Mouse (Mus musculus) liver, embryonic 14.5 days (tissue): ENCODE measurements at regions not wholly inside any gene's neighbourhood (a gene's known extent, or its start where the extent isn't known, plus 50 kb on each side); places are given as distances from the start of the nearest gene placed in this dataset.
A peak's percentile ranks its signal among the peaks of the same experiment; 100 is the strongest.

Experiments
- ATAC-seq: fragments of 200-750 bp; cut with Nextera tagmentation; 2 replicates; pipeline ENCODE4 v1.8.0; 2017; ENCODE audit warnings: moderate number of reproducible peaks, mild to moderate bottlenecking, moderate library complexity; ENCODE audit not compliant: insufficient read depth
- DNase-seq, 3 experiments: peaks; one replicate each; pipeline ENCODE4 v3.0.0-alpha.2; 2012 to 2013; ENCODE audit warnings: low read depth in 3 of 3, low spot score in 3 of 3
- H3K27ac ChIP-seq: fragments of 300-500 bp; sonication (generic); 2 replicates; pipeline ENCODE4 v1.5.1; 2014; ENCODE audit warnings: moderate library complexity, mild to moderate bottlenecking, control low read depth, inconsistent platforms
- H3K27me3 ChIP-seq: fragments of 300-500 bp; sonication (generic); 2 replicates; pipeline ENCODE4 v1.6.1; 2014; ENCODE audit warnings: mild to moderate bottlenecking, low read length, moderate library complexity; ENCODE audit not compliant: control insufficient read depth, insufficient read depth
- H3K36me3 ChIP-seq: fragments of 300-500 bp; sonication (generic); replicated peaks from 2 replicates; pipeline ENCODE4 v1.6.1; 2014; ENCODE audit warnings: low read depth; ENCODE audit not compliant: control insufficient read depth, insufficient read depth
- H3K4me1 ChIP-seq, 2 experiments: fragments of 200-500 bp in 1 of 2; fragments of 300-500 bp in 1 of 2; sonication (generic) in 1 of 2; replicated peaks; 2 replicates each; pipeline ENCODE4 v1.6.1; 2012 to 2014; ENCODE audit warnings: antibody characterized with exemption in 1 of 2, inconsistent platforms in 1 of 2, low read length in 1 of 2; ENCODE audit not compliant: control insufficient read depth in 2 of 2, insufficient read depth in 2 of 2
- H3K4me2 ChIP-seq: fragments of 300-500 bp; sonication (generic); 2 replicates; pipeline ENCODE4 v1.6.1; 2014; ENCODE audit warnings: low read depth, mild to moderate bottlenecking, control low read depth, moderate library complexity
- H3K4me3 ChIP-seq, 2 experiments: fragments of 200-500 bp in 1 of 2; fragments of 300-500 bp in 1 of 2; sonication (generic) in 1 of 2; 2 replicates each; pipeline ENCODE4 v1.5.1; 2012 to 2014; ENCODE audit warnings: low read depth in 2 of 2, low read length in 2 of 2, mild to moderate bottlenecking in 2 of 2, control low read depth in 1 of 2, inconsistent platforms in 1 of 2, moderate library complexity in 1 of 2; ENCODE audit not compliant: insufficient read depth in 1 of 2
- H3K9ac ChIP-seq: fragments of 300-500 bp; sonication (generic); replicated peaks from 2 replicates; pipeline ENCODE4 v1.6.1; 2014; ENCODE audit warnings: mild to moderate bottlenecking, control low read depth, moderate library complexity
- H3K9me3 ChIP-seq: fragments of 300-500 bp; sonication (generic); 2 replicates; pipeline ENCODE4 v1.6.1; 2016; ENCODE audit warnings: low read length, mixed read lengths; ENCODE audit not compliant: control insufficient read depth
- CTCF ChIP-seq: IDR thresholded peaks from 2 replicates; pipeline ENCODE4 v1.5.1; 2016; ENCODE audit warnings: antibody characterized with exemption, low read depth, control low read depth
- EP300 ChIP-seq: IDR thresholded peaks from 2 replicates; pipeline ENCODE4 v1.6.1; 2016; ENCODE audit warnings: antibody characterized with exemption, low read depth
- WGBS: fragments of 180-500 bp; shearing (Covaris S2); extraction: QIAGEN DNeasy Blood & Tissue Kit; methylation state at CpG from one replicate; pipeline ENCODE4 v1.1.7; 2014; ENCODE audit not compliant: insufficient replicate concordance; 5-methylcytosine and 5-hydroxymethylcytosine counted together

- ATAC-seq, result no peak
- H3K27me3 ChIP-seq, result no peaks in the 10 kb centered on the region
- TF ChIP-seq CTCF, result no peak
- no peak for TF ChIP-seq EP300
- no peaks in the 10 kb centered on the region for H3K9me3 ChIP-seq
- H3K4me3 ChIP-seq, result no peak overlapping the region
- peak in 1 of 3 experiments; percentile 9 for DNase-seq
- 66% methylated on average over 8 of the region's 8 CpGs for WGBS
- no peak overlapping the region for H3K4me2 ChIP-seq
- H3K36me3 ChIP-seq, result no peaks in the 10 kb centered on the region
- no peaks in the 10 kb centered on the region; a peak in 1 of 4 replicates for H3K4me1 ChIP-seq
- no peak overlapping the region for H3K9ac ChIP-seq
- no peak overlapping the region for H3K27ac ChIP-seq
Observed at GRCm38 (mm10) chr5:46033008-46033676, 175.7 kb upstream of the Lcorl start.

GRCm38 (mm10) chr5:46032206-46032605, 174.8 kb upstream of the Lcorl start:
- no peak for DNase-seq
- H3K4me3 ChIP-seq, result no peak overlapping the region
- H3K4me1 ChIP-seq, result no peaks in the 10 kb centered on the region; a peak in 1 of 4 replicates
- TF ChIP-seq EP300 (no peak), CTCF (no peak)
- H3K4me2 ChIP-seq, result no peak overlapping the region
- H3K9me3 ChIP-seq, result no peaks in the 10 kb centered on the region
- 32% methylated on average over 2 of the region's 2 CpGs for WGBS
- H3K27me3 ChIP-seq, result no peaks in the 10 kb centered on the region
- ATAC-seq, result no peak
- H3K36me3 ChIP-seq, result no peaks in the 10 kb centered on the region
- H3K9ac ChIP-seq, result no peak overlapping the region
- H3K27ac ChIP-seq, result no peak overlapping the region

GRCm38 (mm10) chr5:46024138-46024537, 166.7 kb upstream of the Lcorl start:
- DNase-seq, result no peak
- H3K27ac ChIP-seq, result no peak overlapping the region
- no peaks in the 10 kb centered on the region for H3K4me1 ChIP-seq
- H3K27me3 ChIP-seq, result no peaks in the 10 kb centered on the region
- no peak overlapping the region for H3K9ac ChIP-seq
- no peak for ATAC-seq
- H3K4me2 ChIP-seq, result no peak overlapping the region
- TF ChIP-seq CTCF, result no peak
- TF ChIP-seq EP300, result no peak
- H3K4me3 ChIP-seq, result no peak overlapping the region
- H3K36me3 ChIP-seq, result no peaks in the 10 kb centered on the region
- no peaks in the 10 kb centered on the region for H3K9me3 ChIP-seq
- 27% methylated on average over 3 of the region's 3 CpGs for WGBS

- Histone ChIP-seq H3K4me3 (no peak overlapping the region), H3K4me2 (no peak overlapping the region), H3K36me3 (no peaks in the 10 kb centered on the region), H3K9me3 (no peaks in the 10 kb centered on the region), H3K9ac (no peak overlapping the region), H3K4me1 (no peaks in the 10 kb centered on the region), H3K27ac (no peak overlapping the region), H3K27me3 (no peaks in the 10 kb centered on the region)
- 66% methylated on average over 6 of the region's 6 CpGs for WGBS
- DNase-seq (no peak), ATAC-seq (no peak)
- TF ChIP-seq CTCF, result no peak
- TF ChIP-seq EP300, result no peak
Observed at GRCm38 (mm10) chr5:46023456-46023855, 166.0 kb upstream of the Lcorl start.

- Histone ChIP-seq H3K9me3 (no peaks in the 10 kb centered on the region), H3K27me3 (no peaks in the 10 kb centered on the region), H3K36me3 (no peaks in the 10 kb centered on the region), H3K4me1 (no peaks in the 10 kb centered on the region), H3K4me3 (no peak overlapping the region), H3K9ac (no peak overlapping the region), H3K27ac (no peak overlapping the region), H3K4me2 (no peak overlapping the region)
- WGBS, result 71% methylated on average over 7 of the region's 7 CpGs
- TF ChIP-seq CTCF, result no peak
- TF ChIP-seq EP300, result no peak
- DNase-seq (no peak), ATAC-seq (no peak)
Observed at GRCm38 (mm10) chr5:46022047-46022422, 164.6 kb upstream of the Lcorl start.
